Mouse (Mus musculus) kidney, embryonic 14.5 days (tissue): ENCODE data around the gene Tnnt3. TPM values are rescaled to one million over a fixed set of nuclear protein-coding genes. Genes with fewer than 3 reads are reported as not detected.

Experiments
- ATAC-seq: fragments of 200-750 bp; cut with Nextera tagmentation; 2 replicates; pipeline ENCODE4 v1.8.0; 2017; ENCODE audit warnings: moderate number of reproducible peaks, mild to moderate bottlenecking, moderate TSS enrichment, moderate library complexity; ENCODE audit not compliant: low FRiP score, low TSS enrichment
- H3K27ac ChIP-seq: fragments of 300-500 bp; sonication (generic); 2 replicates; pipeline ENCODE4 v1.5.1; 2014; ENCODE audit warnings: low read depth, mild to moderate bottlenecking, low read length, moderate library complexity, mixed read lengths
- H3K27me3 ChIP-seq: fragments of 300-500 bp; sonication (generic); 2 replicates; pipeline ENCODE4 v1.6.1; 2014; ENCODE audit warnings: mild to moderate bottlenecking, low read length; ENCODE audit not compliant: control insufficient read depth, insufficient read depth
- H3K36me3 ChIP-seq: fragments of 300-500 bp; sonication (generic); 2 replicates; pipeline ENCODE4 v1.6.1; 2014; ENCODE audit warnings: low read length, mixed read lengths; ENCODE audit not compliant: control insufficient read depth, insufficient read depth
- H3K4me1 ChIP-seq: fragments of 300-500 bp; sonication (generic); 2 replicates; pipeline ENCODE4 v1.6.1; 2014; ENCODE audit warnings: low read length, mixed read lengths; ENCODE audit not compliant: control insufficient read depth, insufficient read depth
- H3K4me2 ChIP-seq: fragments of 300-500 bp; sonication (generic); replicated peaks from 2 replicates; pipeline ENCODE4 v1.6.1; 2014; ENCODE audit warnings: low read depth, mild to moderate bottlenecking, low read length
- H3K4me3 ChIP-seq: fragments of 300-500 bp; sonication (generic); 2 replicates; pipeline ENCODE4 v1.5.1; 2014; ENCODE audit warnings: mild to moderate bottlenecking, low read length
- H3K9ac ChIP-seq: fragments of 300-500 bp; sonication (generic); 2 replicates; pipeline ENCODE4 v1.6.1; 2014; ENCODE audit warnings: low read depth, mild to moderate bottlenecking, low read length, moderate library complexity
- H3K9me3 ChIP-seq: fragments of 300-500 bp; sonication (generic); 2 replicates; pipeline ENCODE4 v1.6.1; 2016; ENCODE audit warnings: low read length; ENCODE audit not compliant: control insufficient read depth
- WGBS: fragments of 180-500 bp; shearing (Covaris S2); extraction: QIAGEN DNeasy Blood & Tissue Kit; methylation state at CpG from one replicate; pipeline ENCODE4 v1.1.7; 2014; 5-methylcytosine and 5-hydroxymethylcytosine counted together
- polyA plus RNA-seq: library from polyadenylated mRNA; unstranded; fragments of >200 nt; fragmentation: Nextera tagmentation; extraction: Ambion mirVana; gene quantifications from 2 replicates; pipeline ENCODE4 v1.2.1, GENCODE M21; 2014

Gene Tnnt3
- polyA plus RNA-seq, 1 experiment from 2014 or later = 3.2 TPM

DNA sequence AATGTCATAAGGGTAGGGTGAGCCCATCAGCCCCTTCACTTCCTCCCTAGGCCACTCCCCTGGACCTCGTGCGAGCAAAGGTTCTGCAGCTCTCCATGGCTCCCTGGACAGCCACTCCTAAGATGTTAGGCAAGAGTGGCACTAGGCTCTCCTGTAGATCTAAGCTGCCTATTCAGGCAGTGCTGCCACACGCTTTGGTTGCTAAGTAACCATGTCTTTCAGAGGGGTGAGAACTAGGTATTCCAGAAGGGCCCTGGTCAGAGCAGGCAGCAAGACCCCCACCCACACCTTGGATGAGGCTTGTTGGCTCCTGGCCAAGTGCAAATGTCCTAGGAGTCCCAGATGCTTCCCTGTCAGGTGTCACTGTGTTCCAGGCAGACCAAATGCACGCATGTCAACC, 7.9 kb downstream of the Tnnt3 start:
- 37% methylated on average over 4 of the region's 4 CpGs for WGBS

GRCm38 (mm10) chr7:142507453-142507852, 8.8 kb downstream of the Tnnt3 start:
- Histone ChIP-seq H3K27ac (no peak overlapping the region), H3K9ac (no peak overlapping the region), H3K27me3 (0 out of 2 replicates have a peak, but pooled peaks cover 3% of the 10 kb centered on the region), H3K9me3 (no peaks in the 10 kb centered on the region), H3K36me3 (no peaks in the 10 kb centered on the region), H3K4me1 (peaks cover 38% of the 10 kb centered on the region), H3K4me2 (no peak overlapping the region), H3K4me3 (no peak overlapping the region)
- ATAC-seq = no peak
- 91% methylated on average over 9 of the region's 9 CpGs for WGBS

More for the DNA sequence above, 7.9 kb downstream of the Tnnt3 start:
- no peaks in the 10 kb centered on the region for H3K36me3 ChIP-seq
- no peak overlapping the region for H3K4me3 ChIP-seq
- H3K27ac ChIP-seq = peak overlapping the region; percentile 56; the same call in 1 of the 2 replicates
- 0 out of 2 replicates have a peak, but pooled peaks have one; percentile 16 for ATAC-seq
- H3K4me2 ChIP-seq = no peak overlapping the region
- peaks cover 38% of the 10 kb centered on the region for H3K4me1 ChIP-seq
- H3K27me3 ChIP-seq = 0 out of 2 replicates have a peak, but pooled peaks cover 3% of the 10 kb centered on the region
- no peak overlapping the region for H3K9ac ChIP-seq
- H3K9me3 ChIP-seq = no peaks in the 10 kb centered on the region

DNA sequence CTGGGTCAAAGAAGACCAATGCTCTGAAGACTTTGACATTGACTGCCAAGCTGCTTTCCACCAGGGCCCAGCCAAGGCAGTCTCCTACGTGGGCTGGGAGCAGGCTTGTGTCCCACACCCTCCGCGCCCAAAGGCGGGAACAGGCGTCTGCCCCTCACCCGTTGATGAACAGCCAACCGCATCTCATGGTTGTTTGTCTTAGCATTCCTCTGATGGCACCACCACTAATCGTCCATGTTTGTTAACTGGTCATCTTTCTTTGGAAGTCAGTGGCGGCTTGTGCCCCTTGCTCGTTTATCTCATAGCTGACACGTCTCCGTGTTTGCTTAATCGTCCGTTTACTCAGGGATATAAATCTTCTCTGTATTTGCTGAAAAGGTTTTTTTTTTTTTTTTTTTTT, 10.9 kb downstream of the Tnnt3 start:
- peak; percentile 29 for ATAC-seq
- Histone ChIP-seq H3K9ac (no peak overlapping the region), H3K4me3 (no peak overlapping the region), H3K27ac (peak overlapping the region; percentile 97), H3K36me3 (no peaks in the 10 kb centered on the region), H3K27me3 (0 out of 2 replicates have a peak, but pooled peaks cover 3% of the 10 kb centered on the region), H3K4me2 (no peak overlapping the region), H3K4me1 (peaks cover 38% of the 10 kb centered on the region), H3K9me3 (no peaks in the 10 kb centered on the region)
- WGBS = 7% methylated on average over 14 of the region's 14 CpGs

DNA sequence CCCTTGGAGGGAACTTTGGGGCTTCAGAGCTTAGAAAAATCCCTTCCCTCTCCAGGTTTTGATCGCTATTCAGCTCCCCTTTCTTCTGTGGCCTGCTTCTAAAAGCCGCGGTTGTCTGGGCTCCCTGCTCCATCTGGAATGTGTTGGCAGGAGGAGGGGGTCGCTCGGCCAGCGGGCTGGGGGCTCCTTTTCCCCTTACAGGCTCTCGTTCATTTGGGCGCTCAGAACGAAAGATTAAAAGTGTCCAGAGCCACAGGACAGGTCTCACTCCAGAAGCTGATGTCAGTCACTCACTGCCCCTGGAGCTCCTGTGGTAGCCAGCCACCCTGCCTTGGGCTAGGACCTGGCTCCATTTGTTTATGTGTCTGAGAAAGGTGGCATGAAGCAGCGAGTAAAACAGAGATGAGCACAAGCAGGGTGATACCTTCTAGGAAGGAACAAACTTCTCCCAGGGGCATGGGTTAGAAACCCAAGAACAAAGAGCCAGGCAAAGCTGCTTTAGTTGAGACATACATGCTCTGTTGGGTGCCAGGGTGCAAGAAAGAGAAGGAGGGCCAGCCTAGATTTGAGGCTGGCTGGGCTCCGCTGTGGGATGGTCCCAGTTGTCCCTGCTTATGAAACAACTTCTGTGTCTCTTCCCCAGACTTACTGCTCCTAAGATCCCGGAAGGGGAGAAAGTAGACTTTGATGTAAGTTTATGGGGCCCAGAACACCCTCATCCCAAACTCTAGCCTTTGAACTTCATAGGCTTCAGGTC, 11.6 kb downstream of the Tnnt3 start:
- Histone ChIP-seq H3K27ac (peak overlapping the region; percentile 97), H3K9ac (peak overlapping the region; percentile 38), H3K27me3 (0 out of 2 replicates have a peak, but pooled peaks cover 3% of the 10 kb centered on the region), H3K4me2 (no peak overlapping the region; the same call in 1 of the 2 replicates), H3K9me3 (no peaks in the 10 kb centered on the region), H3K36me3 (no peaks in the 10 kb centered on the region), H3K4me3 (no peak overlapping the region), H3K4me1 (peaks cover 35% of the 10 kb centered on the region)
- WGBS = 10% methylated on average over 12 of the region's 12 CpGs
- ATAC-seq = peak; percentile 29; the same call in 1 of the 2 replicates

- no peak overlapping the region for H3K4me2 ChIP-seq
- H3K4me1 ChIP-seq = peaks cover 23% of the 10 kb centered on the region
- no peaks in the 10 kb centered on the region for H3K27me3 ChIP-seq
- no peak for ATAC-seq
- no peaks in the 10 kb centered on the region for H3K36me3 ChIP-seq
- H3K4me3 ChIP-seq = no peak overlapping the region
- 77% methylated on average over 4 of the region's 4 CpGs for WGBS
- H3K9ac ChIP-seq = no peak overlapping the region
- H3K27ac ChIP-seq = no peak overlapping the region
- H3K9me3 ChIP-seq = no peaks in the 10 kb centered on the region
These were observed 15.4 kb downstream of the Tnnt3 start for GRCm38 (mm10) chr7:142514048-142514447.

DNA sequence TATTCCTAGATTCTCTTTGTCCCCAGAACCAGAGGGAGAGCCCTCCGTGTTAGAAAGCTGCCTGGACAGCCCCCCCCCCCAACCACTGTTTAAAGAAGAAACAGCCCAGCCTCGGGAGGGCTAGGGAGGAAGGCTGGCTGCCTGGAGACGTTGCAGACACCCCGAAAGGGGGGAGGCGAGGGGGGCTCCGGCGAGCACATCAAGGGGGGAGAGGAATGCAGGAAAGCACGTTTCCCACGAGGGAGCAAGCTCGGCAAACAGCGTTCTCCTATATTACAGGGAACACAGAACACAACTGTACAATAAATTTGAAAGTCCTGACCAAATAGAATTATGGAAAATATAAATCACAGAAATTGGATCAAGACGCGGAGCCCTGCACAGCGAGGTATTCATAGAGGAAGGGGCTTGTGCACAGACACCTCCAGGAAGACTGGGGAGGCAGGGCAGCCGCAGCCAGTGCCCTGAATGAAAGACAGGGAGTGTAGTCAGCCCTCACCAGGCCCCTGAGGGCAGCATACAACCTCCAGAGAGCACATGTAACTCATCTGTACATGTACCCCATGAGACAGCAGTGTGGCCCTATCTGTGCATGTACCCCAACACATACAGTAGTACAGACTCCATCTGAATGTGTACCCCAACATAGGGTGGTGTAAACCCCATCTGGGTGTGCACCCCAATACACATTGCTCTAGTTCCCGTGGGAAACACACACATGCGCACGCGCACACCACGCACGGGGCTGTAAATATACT, 17.8 kb downstream of the Tnnt3 start:
- WGBS = 36% methylated on average over 21 of the region's 21 CpGs
- Histone ChIP-seq H3K9ac (peak overlapping the region; percentile 34; the same call in 1 of the 2 replicates), H3K27me3 (no peaks in the 10 kb centered on the region), H3K36me3 (no peaks in the 10 kb centered on the region), H3K4me1 (peaks cover 18% of the 10 kb centered on the region), H3K4me2 (no peak overlapping the region; the same call in 1 of the 2 replicates), H3K9me3 (no peaks in the 10 kb centered on the region), H3K4me3 (no peak overlapping the region), H3K27ac (peak overlapping the region; percentile 83)
- ATAC-seq = peak; percentile 54

GRCm38 (mm10) chr7:142517531-142517930, 18.9 kb downstream of the Tnnt3 start:
- H3K27ac ChIP-seq = no peak overlapping the region
- WGBS = 82% methylated on average over 3 of the region's 3 CpGs
- no peak overlapping the region for H3K9ac ChIP-seq
- no peak overlapping the region for H3K4me3 ChIP-seq
- no peaks in the 10 kb centered on the region for H3K27me3 ChIP-seq
- peaks cover 22% of the 10 kb centered on the region for H3K4me1 ChIP-seq
- H3K4me2 ChIP-seq = no peak overlapping the region
- no peak for ATAC-seq
- H3K36me3 ChIP-seq = no peaks in the 10 kb centered on the region
- no peaks in the 10 kb centered on the region for H3K9me3 ChIP-seq

GRCm38 (mm10) chr7:142520331-142520730, 21.7 kb downstream of the Tnnt3 start:
- WGBS = 83% methylated on average over 4 of the region's 4 CpGs
- Histone ChIP-seq H3K27me3 (no peaks in the 10 kb centered on the region), H3K27ac (no peak overlapping the region), H3K36me3 (no peaks in the 10 kb centered on the region), H3K4me2 (no peak overlapping the region), H3K9me3 (no peaks in the 10 kb centered on the region), H3K4me1 (peaks cover 49% of the 10 kb centered on the region), H3K9ac (no peak overlapping the region), H3K4me3 (no peak overlapping the region)
- ATAC-seq = no peak

GRCm38 (mm10) chr7:142522352-142522751, 23.7 kb downstream of the Tnnt3 start:
- H3K4me3 ChIP-seq = no peak overlapping the region
- no peak overlapping the region for H3K4me2 ChIP-seq
- no peaks in the 10 kb centered on the region for H3K36me3 ChIP-seq
- H3K4me1 ChIP-seq = peaks cover 56% of the 10 kb centered on the region
- H3K27ac ChIP-seq = peak overlapping the region; percentile 93
- H3K27me3 ChIP-seq = no peaks in the 10 kb centered on the region
- no peak overlapping the region for H3K9ac ChIP-seq
- no peaks in the 10 kb centered on the region for H3K9me3 ChIP-seq
- WGBS = 23% methylated on average over 4 of the region's 4 CpGs
- ATAC-seq = 0 out of 2 replicates have a peak, but pooled peaks have one; percentile 11
